Mouse (Mus musculus) CD4-positive, CD25-positive, alpha-beta regulatory T cell, adult 2 months (primary cell): ENCODE data around the gene Mpl.

ENCODE experiments used
- DNase-seq: peaks from one replicate; pipeline ENCODE4 v3.0.0-alpha.2; 2012; ENCODE audit warnings: low read depth, low spot score

Gene Mpl

DNA sequence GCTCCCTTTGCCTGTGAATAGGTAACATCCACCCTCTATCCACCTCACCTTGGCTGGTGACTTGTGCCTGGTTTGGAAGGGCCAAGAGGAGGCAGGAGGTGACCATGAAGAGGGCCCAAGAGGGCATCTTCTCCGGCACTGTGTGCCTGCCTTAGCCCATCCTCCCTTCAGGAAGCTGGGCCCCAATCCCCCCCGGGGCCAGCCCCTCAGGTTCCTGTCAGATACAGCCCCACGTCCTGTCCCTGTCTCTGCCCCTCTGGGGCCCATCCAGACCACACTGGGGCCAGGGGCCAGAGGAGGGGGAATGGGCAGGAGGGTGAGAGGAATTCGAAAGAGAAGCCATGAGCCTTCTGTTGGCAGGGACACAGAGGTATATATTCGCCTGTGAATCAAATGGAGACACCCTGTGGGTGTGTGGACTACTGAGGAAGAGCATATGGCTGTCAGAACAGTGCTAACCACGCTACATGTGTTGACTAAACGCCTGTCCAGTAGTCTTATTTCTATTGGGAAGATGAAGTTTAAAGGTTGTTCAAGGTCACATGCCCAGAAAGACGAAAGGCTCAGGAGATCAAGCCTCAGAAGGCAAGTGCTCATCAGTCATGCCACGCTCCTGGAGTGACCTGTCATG lies at the start of gene Mpl:
Mpl (minus strand) TSS at position 169 of the 631 bp plus-strand sequence.
- no peak for DNase-seq

DNA sequence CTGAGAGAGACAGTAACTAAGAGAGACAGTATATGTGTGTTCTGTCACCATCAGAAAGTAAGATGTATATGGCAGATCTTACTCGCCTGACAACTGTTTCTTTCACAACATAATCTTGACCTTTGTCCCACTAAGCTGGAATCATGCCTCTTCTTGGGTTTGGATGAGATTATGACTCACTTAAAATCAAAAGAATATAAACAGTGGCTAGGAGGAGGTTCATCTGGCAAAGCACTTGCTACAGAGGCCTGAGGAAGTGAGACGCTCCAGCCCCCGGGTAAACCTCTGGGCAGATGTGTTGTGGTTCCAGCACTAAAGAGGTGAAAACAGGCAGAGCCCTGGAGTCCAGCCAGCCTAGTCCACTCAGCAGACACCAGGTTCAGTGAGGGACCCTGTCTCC lies 48.2 kb upstream of the Mpl start:
- no peak for DNase-seq

DNA sequence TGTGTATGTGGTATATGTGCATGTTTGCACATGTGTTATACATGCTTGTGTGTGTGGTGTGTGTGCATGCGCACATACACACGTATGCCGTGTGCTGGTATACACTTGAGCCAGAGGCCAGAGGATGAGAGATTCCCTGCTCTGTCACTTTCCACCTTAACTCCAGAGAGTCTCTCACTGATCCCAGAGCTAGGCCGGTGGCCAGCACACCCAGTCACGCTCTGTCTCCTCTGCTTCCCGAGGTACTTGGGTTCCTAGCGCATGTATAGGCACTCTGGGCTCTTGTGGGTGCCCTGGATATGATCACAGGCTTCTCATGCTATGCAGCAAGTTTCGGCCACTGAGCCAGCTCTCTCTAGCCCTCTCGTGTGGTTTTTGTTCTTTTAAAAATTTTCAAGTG lies 43.5 kb upstream of the Mpl start:
- no peak for DNase-seq

DNA sequence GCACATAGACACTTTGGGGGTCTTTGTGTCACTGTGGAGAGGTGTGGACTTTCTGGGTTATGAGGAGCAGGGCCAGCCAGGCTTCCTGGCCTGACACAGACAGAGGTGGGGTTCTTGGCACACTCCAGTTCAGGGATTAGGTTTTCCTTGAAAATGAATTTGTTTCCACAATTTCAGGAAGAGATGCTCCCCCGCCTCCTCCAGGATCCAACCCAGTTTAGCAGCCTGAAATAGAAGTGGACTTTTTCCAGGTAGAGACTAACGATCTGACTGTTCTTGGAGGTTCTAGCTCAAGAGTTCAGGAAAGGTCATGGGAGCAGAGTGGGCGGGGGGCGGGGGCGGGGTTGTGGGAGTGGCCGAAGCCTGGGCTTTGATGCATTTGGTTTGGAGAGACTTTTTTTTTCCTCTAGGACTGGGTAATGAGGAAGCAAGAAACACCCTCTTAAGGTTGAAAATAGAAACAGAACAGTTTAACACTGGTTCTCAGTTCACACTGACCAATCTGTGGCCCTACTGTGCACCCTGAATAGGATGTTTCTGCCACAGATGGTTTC lies 42.9 kb upstream of the Mpl start:
- DNase-seq, result no peak

DNA sequence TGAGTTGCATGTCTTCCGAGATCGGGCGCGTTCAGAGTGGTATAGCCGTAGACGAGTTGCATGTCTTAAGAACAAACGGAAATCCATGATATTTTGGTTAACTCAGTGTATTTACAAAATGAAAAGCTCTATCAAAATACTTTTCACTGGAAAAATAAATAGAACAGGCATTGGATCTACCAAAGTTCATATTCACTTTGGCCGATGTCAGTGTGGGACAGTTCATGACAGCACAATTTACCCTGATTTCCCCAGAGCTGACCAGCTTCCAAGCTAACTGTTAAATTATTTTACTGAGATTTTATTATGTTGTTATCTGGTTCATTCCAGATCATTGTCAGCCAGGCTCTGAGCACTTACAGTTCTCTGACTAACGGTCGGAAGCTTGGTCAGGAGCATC lies 33.1 kb upstream of the Mpl start:
- no peak for DNase-seq

DNA sequence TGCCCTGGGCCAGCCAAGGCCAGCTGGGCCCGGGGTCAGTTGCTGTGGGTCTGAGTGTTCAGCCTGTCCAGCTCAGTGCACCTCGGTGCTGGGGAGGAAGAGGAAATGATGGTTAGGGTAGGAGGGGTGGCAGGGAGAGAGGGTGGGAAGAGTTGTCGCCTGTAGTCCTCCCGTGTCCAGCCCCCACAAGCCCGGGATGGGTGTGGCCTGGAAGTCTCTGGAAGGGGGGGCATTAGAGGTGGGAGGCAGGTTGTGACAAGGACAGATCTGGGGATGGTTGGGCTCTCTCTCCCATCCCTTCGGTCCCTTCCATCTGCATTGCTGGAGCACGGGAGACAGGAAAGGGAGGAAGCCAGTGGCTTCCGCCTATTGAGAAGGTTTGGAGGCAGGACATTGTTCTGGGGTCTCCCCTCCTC lies 32.4 kb upstream of the Mpl start, which contains the start of gene Tie1:
Tie1 (minus strand) TSS at position 345 of the 416 bp plus-strand sequence.
- no peak for DNase-seq

DNA sequence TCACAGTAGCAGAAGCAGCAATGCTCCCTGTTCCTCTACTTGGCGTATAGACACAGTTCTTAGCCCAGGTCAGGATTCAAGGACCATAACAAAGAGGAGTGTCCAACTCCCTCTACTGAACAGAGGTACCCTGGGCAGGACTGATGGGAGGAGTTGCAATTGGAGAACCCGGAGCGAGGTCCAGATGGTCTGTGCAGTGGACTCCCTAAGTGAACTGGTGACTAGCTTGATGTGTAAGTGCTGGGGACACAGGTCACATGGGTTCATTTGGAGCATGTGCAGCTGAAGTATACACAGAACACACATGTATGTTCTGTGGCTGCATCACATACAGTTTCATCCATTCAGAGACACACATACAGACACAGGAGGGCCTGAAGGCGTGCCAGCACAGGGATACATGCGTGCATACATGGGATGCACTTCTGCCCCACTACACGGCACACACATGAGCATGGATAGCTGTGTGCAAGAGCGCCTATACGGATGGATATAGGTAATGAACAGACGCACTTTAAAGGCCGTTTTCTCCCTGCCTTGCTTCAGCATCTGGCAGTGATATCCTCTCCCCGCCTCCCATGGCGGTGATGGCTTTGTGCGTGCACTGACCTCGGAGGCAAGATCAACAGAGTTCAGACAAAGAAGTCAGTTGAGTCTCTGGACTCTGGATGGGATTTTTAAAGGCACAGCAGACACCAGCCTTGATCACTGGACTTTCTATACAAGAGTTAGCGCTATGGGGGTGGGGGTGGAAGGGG lies 19.6 kb upstream of the Mpl start:
- no peak for DNase-seq

DNA sequence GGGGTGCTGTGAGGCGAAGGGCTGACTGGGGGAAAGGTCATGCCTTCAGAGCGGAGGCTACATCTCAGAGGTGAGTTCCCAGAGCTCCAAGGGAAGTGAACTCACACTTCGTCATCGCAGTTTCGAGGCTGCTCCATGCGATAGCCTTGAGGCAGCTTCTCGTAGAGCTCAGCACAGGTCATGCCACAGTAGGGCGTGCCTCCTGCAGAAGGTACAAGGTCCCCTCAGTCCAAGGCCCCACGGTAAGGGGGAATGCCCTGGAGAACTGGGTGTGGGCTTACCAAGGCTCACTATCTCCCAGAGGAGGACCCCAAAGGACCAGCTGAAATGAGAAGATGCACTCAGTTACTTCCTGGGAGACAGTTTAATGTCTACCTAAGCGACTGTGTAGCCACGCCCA lies 15.4 kb upstream of the Mpl start:
- no peak for DNase-seq

DNA sequence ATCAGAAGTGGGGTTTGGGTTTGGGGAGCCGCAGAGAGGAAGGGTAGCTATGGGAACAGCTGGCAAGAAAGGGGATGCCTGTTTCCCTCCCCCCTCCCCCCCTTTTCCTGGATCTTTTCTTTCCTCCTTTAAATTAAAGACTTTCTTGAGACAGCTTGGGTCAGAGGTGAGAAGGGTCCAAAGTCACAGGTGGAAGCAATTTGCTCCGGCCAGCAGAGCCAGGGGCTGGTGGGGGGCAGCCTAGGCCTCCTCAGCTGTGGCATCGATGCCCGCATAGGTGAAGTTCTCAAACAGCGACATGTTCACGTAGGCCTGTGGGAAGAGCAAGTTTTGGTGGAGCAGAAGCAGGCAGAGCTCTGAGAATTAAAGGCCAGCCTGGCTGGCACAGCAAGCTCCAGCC lies 14.0 kb upstream of the Mpl start:
- no peak for DNase-seq

DNA sequence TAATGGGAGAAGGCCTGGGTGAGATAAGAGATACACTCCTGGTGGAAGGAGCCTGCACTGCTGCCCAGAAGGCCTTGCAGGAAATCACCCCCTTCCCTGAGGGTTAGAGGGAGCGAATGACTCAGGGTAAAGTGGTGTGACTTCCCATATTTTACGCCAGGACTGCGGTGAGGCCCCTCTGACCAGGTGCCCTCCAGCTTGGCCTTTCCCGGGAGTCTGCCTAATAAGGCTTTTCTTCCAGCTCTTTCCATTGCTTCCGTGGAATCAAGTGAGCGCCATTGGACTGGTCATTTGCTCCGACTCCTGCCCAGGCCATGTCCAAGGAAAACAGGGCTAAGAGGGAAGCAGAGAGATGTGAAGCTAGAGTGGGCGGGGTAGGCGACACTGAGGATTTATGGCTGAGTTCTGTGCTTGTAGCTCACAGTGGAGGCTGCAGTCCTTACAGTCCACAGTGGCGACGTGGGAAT lies 8.4 kb upstream of the Mpl start:
- DNase-seq, result no peak

DNA sequence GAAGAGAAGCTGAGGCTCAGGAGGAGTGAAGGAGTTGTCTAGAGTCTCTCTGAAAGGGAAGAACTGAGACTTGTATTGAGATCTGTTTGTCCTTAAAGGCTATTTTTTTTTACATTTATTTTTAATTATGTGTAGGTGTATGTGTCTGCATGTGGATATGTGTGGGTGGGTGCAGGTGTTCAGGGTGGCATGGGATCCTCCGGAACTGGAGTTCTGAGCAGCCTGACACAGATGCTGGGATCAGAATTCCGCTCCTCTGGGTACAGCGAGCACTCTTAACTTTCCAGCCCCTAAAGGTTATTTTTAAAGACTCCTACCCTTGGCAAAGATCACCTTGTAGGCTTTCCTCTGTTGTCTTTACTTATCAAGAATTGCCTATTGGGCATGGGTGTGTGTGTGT lies 7.6 kb upstream of the Mpl start:
- no peak for DNase-seq

DNA sequence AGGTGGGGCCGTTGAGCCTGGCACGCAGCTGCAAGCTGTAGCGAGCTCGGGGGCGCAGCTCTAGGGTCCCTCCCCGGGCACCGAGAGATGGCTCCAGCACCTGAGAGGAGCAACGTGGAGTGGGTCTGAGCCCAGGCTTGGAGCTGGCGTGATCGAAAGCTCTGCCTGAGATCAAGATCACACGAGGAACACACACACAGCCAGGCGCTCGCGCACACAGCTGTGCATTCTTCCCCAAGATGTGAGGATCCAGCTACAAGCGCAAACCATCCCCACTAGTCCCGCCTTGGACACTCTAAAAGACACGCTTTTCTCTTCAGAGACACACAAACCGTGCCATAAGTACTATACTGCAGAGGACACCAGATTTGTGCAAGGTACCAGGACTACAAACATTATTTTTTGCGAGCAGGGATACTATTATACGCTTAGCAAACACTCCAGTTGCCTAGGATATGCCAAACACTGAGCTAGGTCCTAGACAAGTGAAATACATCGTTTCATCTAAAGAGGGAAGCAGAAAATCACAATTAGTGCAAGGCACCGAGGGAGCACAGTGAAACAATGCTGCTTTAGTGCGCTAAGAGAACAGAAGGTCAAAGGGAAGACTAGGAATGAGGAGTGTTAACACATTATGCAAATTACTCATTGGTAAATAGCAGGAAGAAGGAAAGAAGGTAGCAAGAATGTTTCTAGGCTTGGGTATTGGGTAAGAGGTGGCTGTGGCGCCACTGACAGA lies 10.7 kb downstream of the Mpl start:
- DNase-seq, result no peak

DNA sequence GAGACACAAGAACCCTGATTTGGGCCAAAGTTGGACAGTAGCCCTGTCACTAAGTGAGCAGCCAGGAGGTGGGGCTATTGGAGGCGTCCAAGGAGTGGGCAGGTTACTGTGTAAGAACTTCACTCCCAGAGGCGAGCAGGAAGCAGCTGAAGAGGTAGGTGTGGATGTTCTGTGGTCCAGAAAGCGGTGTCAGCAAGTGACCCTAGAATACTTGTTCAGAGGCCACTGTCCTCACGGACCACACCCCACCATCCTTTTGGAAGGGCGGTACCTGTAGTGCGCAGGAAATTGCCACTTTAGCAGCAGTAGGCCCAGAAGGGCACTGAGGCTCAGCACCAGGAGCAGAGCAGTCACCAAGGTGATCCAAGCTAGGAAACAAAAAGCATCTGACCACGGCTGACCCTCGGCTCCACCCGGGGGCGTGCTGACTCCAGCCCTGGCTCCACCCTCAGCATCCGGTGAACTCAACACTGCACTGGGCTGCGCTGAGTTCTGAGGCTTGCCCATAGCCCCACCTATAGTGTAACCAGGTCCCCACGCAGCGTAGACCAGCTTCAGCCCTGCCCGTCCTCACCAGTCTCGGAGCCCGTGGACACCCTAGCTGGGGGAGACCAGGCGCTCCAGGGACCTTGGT lies 11.4 kb downstream of the Mpl start:
- no peak for DNase-seq

DNA sequence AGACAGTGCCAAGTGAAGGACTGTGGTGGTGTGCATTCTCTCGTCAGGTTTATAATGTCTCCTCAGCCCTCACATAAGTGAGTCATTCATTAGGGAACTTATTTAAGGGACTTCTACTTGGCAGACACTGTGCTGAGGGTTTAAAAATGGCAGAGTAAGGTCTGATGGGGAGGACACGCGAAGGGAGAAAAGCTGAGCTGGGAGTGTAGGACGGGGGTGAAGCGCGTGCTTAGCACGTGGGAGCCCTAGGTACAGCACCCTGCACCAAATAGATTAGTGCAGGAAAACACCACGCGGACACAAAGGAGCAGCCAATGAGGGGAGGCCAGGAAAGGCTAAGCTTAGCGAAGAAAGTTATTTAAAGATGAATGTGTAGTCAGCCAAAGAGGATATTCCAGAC lies 12.2 kb downstream of the Mpl start:
- DNase-seq, result no peak

DNA sequence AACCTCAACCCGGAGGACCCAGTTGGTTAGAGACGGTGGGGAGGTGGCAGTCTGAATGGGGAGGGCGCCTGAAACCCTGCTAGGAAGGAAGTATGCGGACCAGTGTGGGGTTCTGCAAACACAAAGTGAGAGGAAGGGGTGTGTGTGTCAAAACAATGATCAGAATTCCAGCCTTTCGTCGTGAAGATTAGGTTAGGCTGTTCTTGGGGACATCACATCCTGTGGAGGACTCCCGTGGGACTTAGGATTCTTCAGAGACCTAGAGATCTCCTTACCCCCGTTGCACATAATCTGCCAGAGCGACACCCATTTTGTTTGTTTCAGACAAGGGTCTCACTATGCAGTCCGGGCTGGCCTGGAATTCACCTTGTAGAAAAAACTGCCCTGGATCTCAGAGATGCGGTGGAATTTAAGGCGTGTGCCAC lies 19.5 kb downstream of the Mpl start:
- peak; percentile 52 for DNase-seq

DNA sequence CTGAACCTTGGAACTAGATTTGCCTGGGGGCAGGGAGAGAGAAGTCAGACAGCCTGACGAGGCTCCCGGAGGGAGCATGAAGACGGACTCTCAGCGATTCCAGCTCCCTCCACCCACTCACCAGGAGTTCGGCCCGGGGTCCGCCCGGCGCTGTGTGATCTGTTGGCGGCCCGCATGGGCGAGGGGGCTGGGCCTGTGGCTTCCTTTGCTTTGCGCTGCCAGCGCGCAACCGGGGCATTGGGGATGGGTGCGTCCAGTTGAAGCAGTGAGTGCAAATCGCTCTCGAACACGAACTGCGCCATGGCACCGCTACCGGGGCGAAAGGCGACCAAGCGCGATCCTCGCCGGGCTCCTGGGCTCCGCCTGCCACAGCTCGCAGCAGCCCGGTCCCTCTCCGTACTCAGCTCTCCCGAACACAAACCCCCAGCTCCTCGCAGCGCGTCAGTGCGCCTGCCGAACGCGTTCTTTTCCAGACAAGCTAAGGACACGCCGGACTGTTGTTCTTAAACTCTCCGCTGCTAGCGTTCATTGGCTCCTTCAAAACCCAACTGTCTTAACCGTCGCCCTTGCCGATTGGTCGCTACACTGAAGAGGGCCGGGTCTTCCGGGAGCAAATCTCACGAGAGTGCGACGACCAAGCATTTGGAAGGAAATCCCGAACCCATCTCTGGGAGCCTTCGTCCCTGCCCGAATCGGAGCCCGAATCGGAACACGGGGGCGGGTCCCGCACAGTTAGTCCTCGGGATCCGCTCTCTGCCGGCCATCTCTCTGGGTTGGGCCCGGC lies 20.3 kb downstream of the Mpl start, which contains the start of gene Cdc20:
Cdc20 (minus strand) TSS at position 533 of the 784 bp plus-strand sequence.
- peak; percentile 95 for DNase-seq

DNA sequence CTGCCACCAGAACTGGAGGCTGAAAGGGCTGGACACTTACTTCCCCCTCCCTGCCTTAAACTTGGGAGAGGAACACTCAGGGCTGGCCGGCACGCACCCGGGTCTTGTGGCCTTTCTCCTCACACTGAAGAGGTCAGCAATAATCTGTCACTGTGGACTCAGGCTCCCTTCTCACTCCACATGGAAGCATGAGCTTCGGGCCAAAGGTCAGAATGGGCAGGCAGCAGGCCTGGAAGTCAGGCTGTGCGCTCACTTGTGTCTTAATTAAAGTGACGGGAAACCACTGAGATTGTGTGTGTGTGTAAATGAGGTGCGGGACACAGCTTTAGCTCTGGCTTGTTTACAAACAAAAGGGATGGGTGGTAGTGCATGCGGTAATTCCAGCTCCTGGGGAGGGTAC lies 25.0 kb downstream of the Mpl start:
- no peak for DNase-seq

DNA sequence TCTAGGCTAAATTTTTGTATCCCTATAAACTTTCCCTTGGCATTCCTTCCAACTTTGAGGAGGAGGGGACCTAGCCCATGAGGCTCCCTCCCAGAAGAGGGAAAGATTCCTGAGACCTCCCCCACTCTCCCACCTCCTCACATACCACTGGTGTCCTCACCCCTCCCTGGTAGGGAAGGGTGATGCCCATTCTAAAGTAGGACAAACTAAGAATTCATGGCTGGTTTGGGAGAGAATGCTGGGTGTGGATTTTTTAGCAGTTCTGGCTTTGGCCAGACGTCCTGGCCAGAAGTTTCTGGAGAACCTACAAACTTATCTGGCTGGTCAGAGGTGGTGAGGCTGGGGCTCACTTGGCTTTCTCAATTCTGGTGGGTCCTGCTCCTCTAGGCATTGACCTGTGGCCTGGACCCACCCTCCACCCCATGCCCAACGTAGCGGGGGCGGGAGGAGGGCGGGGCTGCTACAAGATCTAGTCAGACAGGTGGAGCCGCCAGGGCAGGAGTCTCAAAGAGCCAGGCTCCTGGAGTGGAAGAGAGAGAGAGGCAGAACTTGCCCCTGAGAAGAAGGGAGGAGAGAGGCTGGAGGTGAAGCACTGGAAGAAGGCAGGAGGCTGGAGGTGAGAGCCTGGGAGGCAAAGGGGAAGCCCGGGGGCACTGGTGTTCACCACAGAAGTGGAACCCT lies 28.0 kb downstream of the Mpl start:
- no peak for DNase-seq

DNA sequence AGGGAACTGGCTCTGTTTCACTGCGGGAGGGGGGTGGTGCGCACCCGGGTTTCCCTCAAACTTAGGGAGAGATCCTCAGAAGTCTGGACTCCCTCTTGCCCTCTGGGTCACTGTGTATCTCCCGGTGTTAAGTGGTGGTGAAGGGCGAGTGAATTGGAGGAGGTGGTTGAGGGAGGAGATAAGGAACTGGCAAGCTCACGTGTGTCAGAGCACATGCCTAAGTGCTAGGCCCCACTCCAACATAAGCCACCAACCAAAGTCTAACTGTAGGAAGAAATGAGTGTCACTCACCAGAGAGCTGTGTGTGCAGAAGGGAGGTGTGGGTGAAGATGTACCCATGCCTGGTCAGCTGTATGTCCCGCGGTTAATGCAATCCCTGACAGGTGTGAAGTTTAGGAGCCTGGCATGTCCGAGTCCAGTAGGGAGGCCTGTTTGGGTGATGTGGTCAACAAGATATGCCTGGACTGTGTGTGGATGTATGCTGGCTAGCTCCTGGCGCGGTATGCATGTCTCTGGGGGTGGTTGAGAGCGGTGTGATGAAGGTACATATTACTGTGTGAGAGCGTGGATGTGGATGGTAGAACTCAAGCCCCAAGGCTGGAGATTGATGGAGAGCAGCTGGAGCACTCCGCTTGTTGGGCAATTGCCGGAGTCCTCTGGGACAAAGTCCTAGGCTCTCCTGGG lies 28.6 kb downstream of the Mpl start:
- peak; percentile 42 for DNase-seq
